Mouse (Mus musculus) thymus, postnatal 10 days (tissue): ENCODE measurements around the gene Syt12.

Experiments
- DNase-seq, 2 experiments: peaks; one replicate each; pipeline ENCODE4 v3.0.0; 2021; ENCODE audit warnings: low spot score in 2 of 2

The Syt12 gene

DNA sequence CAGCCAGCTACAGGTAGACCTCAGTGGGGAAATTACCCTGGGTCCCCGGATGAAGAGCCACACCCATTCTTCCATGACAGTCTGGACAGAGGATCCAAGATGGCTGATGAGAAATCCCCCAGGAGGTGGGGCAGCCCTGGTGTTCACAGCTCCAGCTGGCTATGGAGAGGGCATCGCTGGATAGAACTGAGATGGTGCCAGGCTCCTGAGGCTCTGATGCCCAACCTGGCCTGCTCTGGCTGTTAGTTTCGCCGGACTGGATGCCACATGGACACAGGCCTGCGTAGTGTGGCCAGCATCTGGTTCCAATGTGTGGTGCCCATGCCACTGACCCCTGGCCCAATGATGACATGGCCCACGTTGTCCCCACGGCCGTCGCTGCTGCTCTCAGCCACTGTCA is 29.8 kb downstream of the Syt12 start:
- DNase-seq, result no peak

GRCm38 (mm10) chr19:4446661-4447420 is 30.4 kb downstream of the Syt12 start:
- no peak for DNase-seq

- peak; percentile 30 to 64 for DNase-seq
Observed at GRCm38 (mm10) chr19:4442408-4442807, 34.8 kb downstream of the Syt12 start.

DNA sequence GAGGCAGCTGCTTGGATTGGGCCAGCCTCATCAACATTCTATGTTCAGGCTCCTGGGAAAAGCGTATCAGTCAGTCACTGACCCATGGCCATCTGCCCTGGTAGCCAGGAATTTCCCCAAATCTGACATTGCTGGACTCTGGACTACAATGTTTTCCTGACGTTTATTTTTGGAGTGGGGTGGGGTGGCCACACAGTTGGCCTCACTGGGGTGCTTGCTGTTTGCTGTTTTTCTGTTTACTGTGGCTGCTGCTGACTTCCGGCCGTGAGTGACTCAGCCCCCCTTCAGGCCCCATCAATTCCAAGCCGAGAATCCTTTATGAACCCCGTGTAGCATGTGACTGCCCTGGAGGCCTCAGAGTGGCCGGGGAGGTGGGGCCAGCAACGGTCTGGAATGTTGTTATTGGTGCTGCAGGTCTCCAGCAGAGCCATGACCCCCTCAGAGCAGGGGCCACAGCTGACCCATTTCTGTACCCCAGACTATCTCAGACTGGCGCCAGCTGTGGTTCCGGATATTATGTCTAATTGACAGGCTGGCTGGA is 35.6 kb downstream of the Syt12 start:
- DNase-seq, result no peak

DNA sequence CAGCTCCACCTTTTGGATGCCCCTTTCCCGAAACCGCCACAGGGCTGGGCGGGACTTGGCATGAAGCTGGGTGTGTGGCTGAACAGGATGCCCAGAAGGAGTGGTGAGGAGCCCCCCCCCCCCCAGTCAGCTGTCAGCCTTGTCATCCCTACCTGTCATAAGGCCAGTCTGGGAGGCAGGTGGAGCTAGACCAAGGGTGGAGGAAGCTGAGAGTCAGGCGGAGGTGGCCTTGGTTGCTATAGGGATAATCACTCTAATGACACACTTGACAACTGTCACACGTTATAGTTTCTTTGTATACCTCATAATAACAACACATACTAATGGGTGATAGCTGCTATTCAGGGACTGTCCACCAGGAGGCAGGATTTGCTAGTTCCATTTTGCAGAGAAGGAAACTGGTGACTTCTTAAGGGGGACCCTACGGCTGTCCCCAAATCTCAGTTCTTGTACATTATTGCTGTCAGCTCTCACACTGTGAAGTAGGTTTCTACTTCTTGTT is 36.1 kb downstream of the Syt12 start:
- DNase-seq, result peak; percentile 14 to 58

GRCm38 (mm10) chr19:4440222-4440621 is 37.0 kb downstream of the Syt12 start:
- no peak for DNase-seq

- peak in 1 of 2 experiments; percentile 24 for DNase-seq
Observed at GRCm38 (mm10) chr19:4439161-4439801, 38.0 kb downstream of the Syt12 start, which contains the start of gene Rhod. TSS of gene Rhod (minus strand) at chr19:4439432.

- no peak for DNase-seq
Observed at GRCm38 (mm10) chr19:4438791-4439160, 38.5 kb downstream of the Syt12 start.

- DNase-seq, result no peak
Observed at GRCm38 (mm10) chr19:4437886-4438285, 39.4 kb downstream of the Syt12 start.

GRCm38 (mm10) chr19:4436254-4436653 is 41.0 kb downstream of the Syt12 start:
- no peak for DNase-seq

DNA sequence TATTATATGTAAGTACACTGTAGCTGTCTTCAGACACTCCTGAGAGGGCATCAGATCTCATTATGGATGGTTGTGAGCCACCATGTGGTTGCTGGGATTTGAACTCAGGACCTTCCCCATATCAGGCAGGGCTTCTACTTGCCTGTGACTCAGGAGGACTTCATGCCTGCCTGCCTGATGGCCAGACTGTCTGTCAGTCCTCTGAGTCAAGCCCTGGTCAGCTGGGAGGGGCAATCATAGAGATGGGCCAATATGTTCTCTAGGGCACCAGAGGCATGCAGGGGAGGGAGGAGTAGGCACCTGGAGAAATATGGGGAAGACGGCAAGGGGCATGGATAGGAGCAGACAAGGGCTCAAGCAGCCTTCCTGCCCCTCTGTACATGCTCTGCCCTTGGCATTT is 42.2 kb downstream of the Syt12 start:
- DNase-seq, result no peak

- no peak for DNase-seq
Observed at GRCm38 (mm10) chr19:4433756-4434155, 43.5 kb downstream of the Syt12 start.

DNA sequence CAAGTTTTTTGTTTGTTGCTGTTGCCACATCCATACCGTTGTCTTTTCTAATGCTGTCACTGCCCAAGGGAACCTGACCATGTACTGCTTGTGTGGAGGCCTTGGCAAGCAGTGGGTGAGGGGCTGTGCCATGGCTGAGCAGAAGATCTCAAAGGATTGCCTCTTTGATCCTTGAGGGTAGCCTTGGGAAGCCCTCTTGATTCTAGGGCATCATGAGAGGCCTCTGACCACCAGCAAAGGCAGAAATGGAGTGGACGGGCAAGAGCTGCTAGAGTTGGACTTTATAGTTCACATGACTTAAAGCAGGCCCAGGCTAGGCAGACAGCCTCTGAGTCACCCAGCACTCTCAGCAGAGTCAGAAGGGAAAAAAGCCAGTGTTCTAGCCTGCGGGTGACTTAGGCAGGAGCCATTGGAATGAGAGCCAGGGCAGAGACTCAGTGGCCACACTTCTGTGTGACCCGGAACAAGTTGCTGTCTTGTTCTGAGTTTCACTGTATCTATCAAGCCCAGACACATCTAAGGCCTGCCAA is 47.1 kb downstream of the Syt12 start:
- DNase-seq, result no peak

DNA sequence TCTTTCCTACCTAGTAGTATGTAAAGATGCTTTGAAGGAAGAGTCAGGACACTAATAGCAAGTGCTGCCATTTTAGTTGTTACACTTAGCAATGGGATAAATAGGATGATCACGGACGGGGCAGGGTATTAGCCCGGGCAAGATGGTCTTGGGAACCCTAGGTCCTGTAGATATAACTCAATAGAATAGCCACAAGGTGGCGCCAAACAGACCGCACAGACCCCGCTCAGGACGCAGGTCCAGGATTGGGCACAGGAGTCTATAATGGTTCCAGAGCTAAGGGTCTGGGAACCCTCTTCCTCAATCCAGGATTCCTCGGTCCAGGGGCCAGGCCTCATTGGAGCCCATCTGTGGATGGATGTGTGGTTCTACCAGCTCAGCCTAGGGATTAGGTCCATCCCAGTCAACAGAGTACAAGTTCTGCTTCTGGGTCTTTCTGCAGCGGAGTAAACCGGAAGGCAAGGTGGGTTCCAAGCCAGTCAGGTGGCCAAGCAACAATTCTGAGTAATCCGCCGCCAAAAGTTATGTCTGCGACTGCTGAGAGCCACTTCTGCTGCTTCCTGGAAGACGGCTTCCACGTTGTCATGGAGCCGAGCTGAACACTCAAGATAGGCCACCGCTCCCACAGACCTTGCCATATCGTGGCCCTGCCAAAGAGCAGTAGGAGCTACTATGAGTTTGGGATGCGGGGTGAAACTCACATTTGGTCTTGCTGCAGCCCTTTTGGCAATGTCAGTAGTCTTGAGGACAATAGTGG is 51.5 kb downstream of the Syt12 start:
- DNase-seq, result peak in 1 of 2 experiments; percentile 44

GRCm38 (mm10) chr19:4423021-4423420 is 54.2 kb downstream of the Syt12 start:
- no peak for DNase-seq

DNA sequence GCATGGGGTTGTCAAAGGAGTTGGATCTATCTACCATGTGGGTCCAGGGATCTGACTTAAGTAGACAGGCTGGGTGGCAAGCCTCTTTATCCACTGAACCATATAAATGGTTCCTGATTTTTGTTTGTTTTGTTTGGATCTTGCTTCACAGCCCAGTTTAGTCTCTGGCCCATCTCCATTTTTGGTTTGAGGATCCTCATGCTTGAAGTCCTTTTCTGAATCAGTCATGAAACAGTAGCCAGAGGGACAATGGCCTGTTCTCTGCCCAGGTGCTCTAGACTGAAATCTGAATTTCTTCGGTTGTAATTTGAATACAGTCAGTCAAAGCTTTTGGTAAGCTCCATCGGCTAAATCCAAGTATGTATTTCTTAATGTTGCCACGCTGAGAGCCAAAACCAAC is 54.7 kb downstream of the Syt12 start:
- DNase-seq, result no peak

- DNase-seq, result no peak
Observed at GRCm38 (mm10) chr19:4420153-4420910, 56.9 kb downstream of the Syt12 start.

DNA sequence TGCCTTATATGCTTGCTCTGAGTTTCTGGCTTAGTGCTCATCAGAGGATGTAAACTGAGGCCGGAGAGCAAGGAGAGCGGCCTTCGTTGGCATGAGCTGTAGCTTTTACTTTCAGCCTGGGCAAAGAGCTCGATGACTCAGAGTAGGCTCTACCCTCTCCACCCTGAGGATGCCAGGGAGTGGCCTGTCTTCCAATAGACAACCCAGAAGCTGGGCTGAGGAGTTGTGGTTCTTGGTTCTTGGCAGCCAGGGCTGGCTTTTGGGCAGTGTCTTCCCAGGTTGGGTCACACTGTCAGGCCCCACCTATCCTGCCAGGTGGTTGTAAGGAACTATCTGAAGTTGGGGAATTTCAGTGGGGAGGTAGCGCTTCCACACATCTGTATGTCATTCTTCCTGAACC is 57.5 kb downstream of the Syt12 start:
- no peak for DNase-seq

DNA sequence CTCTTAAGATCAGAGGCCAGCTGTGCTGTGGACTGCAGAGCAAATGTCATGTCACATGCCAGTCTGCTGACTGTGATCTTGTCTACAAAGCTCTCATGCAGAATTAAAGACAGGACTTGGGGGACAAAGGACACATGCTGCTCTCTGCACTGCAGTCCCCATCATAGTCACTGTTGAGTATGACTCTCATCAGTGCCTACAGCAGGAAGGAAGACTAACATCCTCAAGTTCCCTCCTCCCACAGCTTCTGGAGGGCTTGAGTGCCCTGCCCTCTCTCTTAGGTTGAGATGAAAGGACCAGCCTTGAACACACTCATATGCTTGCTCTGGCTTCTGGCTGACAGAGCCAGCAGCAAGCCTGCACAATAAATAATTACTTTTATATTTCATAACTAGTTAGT is 59.5 kb downstream of the Syt12 start:
- no peak for DNase-seq

DNA sequence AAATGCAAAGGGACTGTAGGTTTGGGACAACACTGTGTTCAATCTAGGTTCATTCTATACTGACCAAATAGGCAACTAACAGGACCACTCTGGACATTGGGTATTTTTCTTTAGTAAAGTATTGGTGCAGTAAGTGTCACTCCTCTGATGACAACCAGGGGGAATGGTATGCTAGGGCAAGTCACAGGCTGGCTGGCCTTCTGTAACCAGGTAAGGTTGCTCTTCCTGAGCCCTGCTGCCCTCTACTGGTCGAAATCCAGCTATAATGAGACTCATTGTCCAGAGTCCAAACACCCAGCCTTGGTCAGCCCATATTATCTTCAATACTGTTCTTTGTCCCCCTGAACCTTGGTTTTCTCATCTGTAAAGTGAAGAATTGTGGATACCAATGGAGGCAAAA is 60.1 kb downstream of the Syt12 start:
- DNase-seq, result peak; percentile 27 to 75

DNA sequence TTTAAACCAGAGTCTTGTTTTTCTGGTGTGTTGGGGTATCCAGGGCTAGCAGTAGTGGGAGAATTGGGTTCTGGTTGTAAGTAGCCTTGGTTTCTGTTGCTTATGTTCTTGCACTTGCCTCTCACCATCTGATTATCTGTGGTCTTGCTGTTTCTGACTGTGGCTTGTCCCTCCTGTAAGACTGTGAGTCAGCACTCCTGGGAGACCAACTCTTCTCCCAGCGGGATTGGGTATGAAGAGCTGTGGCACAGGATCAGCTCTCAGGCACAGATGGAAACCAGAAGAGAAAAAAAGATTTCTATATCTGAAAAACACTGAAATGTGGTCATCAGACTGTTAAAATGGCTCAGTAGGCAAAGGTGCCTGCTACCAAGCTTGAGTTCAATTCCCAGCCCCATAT is 62.6 kb downstream of the Syt12 start:
- no peak for DNase-seq
